ENCODE assay signal across 8 mouse cellular contexts in the genomic region with DNA sequence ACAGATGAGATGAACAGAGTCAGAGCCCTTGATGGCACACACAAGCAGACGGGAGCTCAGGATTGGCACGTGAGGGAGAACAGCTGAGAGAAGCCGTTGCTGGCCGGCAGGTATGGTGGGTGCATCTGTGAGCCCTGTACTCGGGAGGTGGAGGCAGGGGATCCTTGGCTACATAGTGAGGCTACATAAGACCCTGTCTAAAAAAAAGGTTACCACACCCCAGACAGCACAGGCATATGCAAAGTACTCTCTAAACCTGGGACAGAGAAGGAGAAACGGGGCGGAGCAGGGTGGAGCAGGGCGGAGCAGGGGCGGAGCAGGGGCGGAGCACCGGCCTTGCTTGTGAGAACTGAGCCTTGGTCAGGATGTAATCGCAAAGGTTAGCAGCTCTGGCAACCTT. TPM values are rescaled to one million over a fixed set of nuclear protein-coding genes. Genes with fewer than 3 reads are reported as not detected.
A peak's percentile ranks its signal among the peaks of the same experiment; 100 is the strongest.
DNase-seq lines count a peak whose midpoint lies in the region; ATAC-seq and TF ChIP-seq lines count a peak whose summit lies in the region.

No protein-coding gene starts in this region.

- H3K27ac ChIP-seq in kidney, embryonic 16.5 days (ENCODE audit: low read length), result no peak overlapping the region
- no peak overlapping the region for H3K27ac ChIP-seq in small intestine, adult 2 months (ENCODE audit: insufficient read depth, low read depth, low read length)
- H3K27ac ChIP-seq in forebrain, embryonic 12.5 days, result no peak overlapping the region

- H3K27me3 ChIP-seq in kidney, embryonic 16.5 days (ENCODE audit: insufficient read depth, low read length), result no peaks in the 10 kb centered on the region
- no peaks in the 10 kb centered on the region for H3K27me3 ChIP-seq in G1E (ENCODE audit: insufficient read depth, low read length)
- no peaks in the 10 kb centered on the region for H3K27me3 ChIP-seq in small intestine, adult 2 months (ENCODE audit: control insufficient read depth, insufficient read depth, low read length)
- no peaks in the 10 kb centered on the region for H3K27me3 ChIP-seq in forebrain, embryonic 12.5 days

- 40% methylated on average over 12 of the region's 12 CpGs for WGBS in kidney, embryonic 16.5 days
- WGBS in small intestine, adult 2 months, result 34% methylated on average over 12 of the region's 12 CpGs
- 43% methylated on average over 12 of the region's 12 CpGs for WGBS in forebrain, embryonic 12.5 days

- no peaks in the 10 kb centered on the region for H3K9me3 ChIP-seq in kidney, embryonic 16.5 days (ENCODE audit: low read length)
- no peaks in the 10 kb centered on the region for H3K9me3 ChIP-seq in G1E (replicated peaks)
- H3K9me3 ChIP-seq in forebrain, embryonic 12.5 days, result no peaks in the 10 kb centered on the region

- no peak overlapping the region for H3K4me3 ChIP-seq in kidney, embryonic 16.5 days (ENCODE audit: low read length)
- peak overlapping the region; percentile 58; the same call in 1 of the 2 replicates for H3K4me3 ChIP-seq in G1E (ENCODE audit: low read depth, low read length)
- peak overlapping the region; percentile 15; the same call in 1 of the 2 replicates for H3K4me3 ChIP-seq in small intestine, adult 2 months (ENCODE audit: low read depth, low read length)
- no peak overlapping the region for H3K4me3 ChIP-seq in forebrain, embryonic 12.5 days (replicated peaks)

- no peak overlapping the region for H3K9ac ChIP-seq in kidney, embryonic 16.5 days (replicated peaks; ENCODE audit: low read length)
- no peak overlapping the region for H3K9ac ChIP-seq in forebrain, embryonic 12.5 days

- TF ChIP-seq POLR2A in small intestine, adult 2 months (IDR thresholded peaks at IDR 0.05; ENCODE audit: low read depth, low read length), result no peak

- ATAC-seq in kidney, embryonic 16.5 days (ENCODE audit: low FRiP score, low TSS enrichment), result no peak
- 0 out of 2 replicates have a peak, but pooled peaks have one; percentile 9 for ATAC-seq in G1E (ENCODE audit: extremely low read depth, insufficient number of reproducible peaks, low FRiP score, poor library complexity, severe bottlenecking)
- no peak for ATAC-seq in forebrain, embryonic 12.5 days (ENCODE audit: low FRiP score)

- DNase-seq in kidney, adult 18-20 months, result peak; percentile 63
- no peak for DNase-seq in G1E (ENCODE audit: low spot score)
- DNase-seq in c-Kit-positive CD71-positive TER-119-positive erythroid progenitor cells, embryonic 14.5 days (ENCODE audit: low spot score), result peak; percentile 85
- peak; percentile 68 for DNase-seq in kidney, postnatal 14 days
- DNase-seq in frontal cortex, postnatal 10 days (ENCODE audit: low spot score in 2 of 2), result no peak

- H3K4me2 ChIP-seq in kidney, embryonic 16.5 days (replicated peaks; ENCODE audit: low read depth, low read length), result no peak overlapping the region
- H3K4me2 ChIP-seq in forebrain, embryonic 12.5 days, result no peak overlapping the region

- H3K4me1 ChIP-seq in kidney, embryonic 16.5 days (ENCODE audit: insufficient read depth, low read length), result peaks cover 9% of the 10 kb centered on the region
- H3K4me1 ChIP-seq in G1E (ENCODE audit: insufficient read depth, low read depth, low read length), result peaks cover 41% of the 10 kb centered on the region
- peaks cover 6% of the 10 kb centered on the region; the same call in 1 of the 2 replicates for H3K4me1 ChIP-seq in small intestine, adult 2 months (ENCODE audit: control insufficient read depth, insufficient read depth, insufficient read length, low read length)
- H3K4me1 ChIP-seq in forebrain, embryonic 12.5 days, result peaks cover 18% of the 10 kb centered on the region

- H3K36me3 ChIP-seq in kidney, embryonic 16.5 days (ENCODE audit: insufficient read depth, low read length), result peaks cover 35% of the 10 kb centered on the region
- peaks cover 71% of the 10 kb centered on the region for H3K36me3 ChIP-seq in G1E (replicated peaks)
- peaks cover 36% of the 10 kb centered on the region for H3K36me3 ChIP-seq in small intestine, adult 2 months (ENCODE audit: control insufficient read depth, insufficient read depth, low read length)
- peaks cover 52% of the 10 kb centered on the region for H3K36me3 ChIP-seq in forebrain, embryonic 12.5 days (replicated peaks)

- no peak for TF ChIP-seq CTCF in G1E (IDR thresholded peaks at IDR 0.05; ENCODE audit: low read depth, low read length)
- no peak for TF ChIP-seq CTCF in small intestine, adult 2 months (IDR thresholded peaks at IDR 0.05; ENCODE audit: extremely low read depth, insufficient read length, insufficient replicate concordance, low read depth, low read length)

RNA-seq across cellular contexts. Expression of a gene that starts 2.8 kb away (rescaled TPM):
- 89.6 and 92.7 TPM in 2 replicates for polyA plus RNA-seq in kidney, embryonic 16.5 days (2015; fragmentation: Nextera tagmentation; extraction: Ambion mirVana)
- 24.2 and 26.8 TPM in 2 replicates for total RNA-seq in G1E (2014; fragmentation: Nextera tagmentation)
- total RNA-seq in G1E (2017), result 38.6 and 39.2 TPM in 2 replicates
- polyA plus RNA-seq in G1E (2012), result 70.0 and 86.0 TPM in 2 replicates
- 5.2 and 9.6 TPM in 2 replicates for polyA plus RNA-seq in small intestine, adult 2 months (2012; rRNA removed)
- 103 and 109 TPM in 2 replicates for polyA plus RNA-seq in forebrain, embryonic 12.5 days (2016; fragmentation: Nextera tagmentation; extraction: Ambion mirVana)

RNA-seq across cellular contexts. Expression of a gene that starts 26.8 kb away (rescaled TPM):
- 75.8 and 77.0 TPM in 2 replicates for polyA plus RNA-seq in kidney, embryonic 16.5 days (2015; fragmentation: Nextera tagmentation; extraction: Ambion mirVana)
- total RNA-seq in G1E (2014; fragmentation: Nextera tagmentation) (21.6 and 22.8 TPM in 2 replicates), G1E (2017) (40.2 and 49.0 TPM in 2 replicates)
- polyA plus RNA-seq in G1E (2012), result 29.1 and 37.6 TPM in 2 replicates
- 20.7 and 24.1 TPM in 2 replicates for polyA plus RNA-seq in small intestine, adult 2 months (2012; rRNA removed)
- polyA plus RNA-seq in forebrain, embryonic 12.5 days (2016; fragmentation: Nextera tagmentation; extraction: Ambion mirVana), result 77.8 and 88.3 TPM in 2 replicates

RNA-seq across cellular contexts. Expression of a gene that starts 53.0 kb away (rescaled TPM):
- polyA plus RNA-seq in kidney, embryonic 16.5 days (2015; fragmentation: Nextera tagmentation; extraction: Ambion mirVana), result 3.9 and 4.1 TPM in 2 replicates
- total RNA-seq in G1E (2014; fragmentation: Nextera tagmentation), result 1.4 TPM in 1 of 2 replicates, not detected in the other
- 0.52 TPM in 1 of 2 replicates, not detected in the other for total RNA-seq in G1E (2017)
- 0.95 and 1.0 TPM in 2 replicates for polyA plus RNA-seq in G1E (2012)
- polyA plus RNA-seq in small intestine, adult 2 months (2012; rRNA removed), result 0.70 and 0.98 TPM in 2 replicates
- polyA plus RNA-seq in forebrain, embryonic 12.5 days (2016; fragmentation: Nextera tagmentation; extraction: Ambion mirVana), result 0.78 and 0.82 TPM in 2 replicates

Comparison
In these comparisons a context has a peak if more than half of its experiments do, and no peak if none do; other contexts are left out.
1. DNase-seq: peak in kidney, adult 18-20 months (single experiment), c-Kit-positive CD71-positive TER-119-positive erythroid progenitor cells, embryonic 14.5 days (single experiment) and kidney, postnatal 14 days (single experiment); none in G1E (single experiment) and frontal cortex, postnatal 10 days (0 of 2).
2. H3K4me3 ChIP-seq: peak in G1E (single experiment) and small intestine, adult 2 months (single experiment); none in kidney, embryonic 16.5 days (single experiment) and forebrain, embryonic 12.5 days (single experiment).